Mouse (Mus musculus) midbrain, postnatal 0 days (tissue): ENCODE measurements around the gene Rab31. TPM values are rescaled to one million over a fixed set of nuclear protein-coding genes. Genes with fewer than 3 reads are reported as not detected.

Source experiments
- ATAC-seq: fragments of 200-750 bp; cut with Nextera tagmentation; 2 replicates; pipeline ENCODE4 v1.8.0; 2017; ENCODE audit warnings: moderate number of reproducible peaks, mild to moderate bottlenecking, moderate TSS enrichment, moderate library complexity; ENCODE audit not compliant: low FRiP score
- DNase-seq: peaks from one replicate; pipeline ENCODE4 v3.0.0-alpha.2; 2015; ENCODE audit warnings: low spot score
- H3K27ac ChIP-seq: fragments of 300-500 bp; sonication (generic); 2 replicates; pipeline ENCODE4 v1.5.1; 2014; ENCODE audit warnings: low read depth, mild to moderate bottlenecking, low read length, mixed read lengths
- H3K27me3 ChIP-seq: fragments of 300-500 bp; sonication (generic); 2 replicates; pipeline ENCODE4 v1.6.1; 2014; ENCODE audit warnings: low read length, control low read depth, mixed read lengths; ENCODE audit not compliant: insufficient read depth
- H3K36me3 ChIP-seq: fragments of 300-500 bp; sonication (generic); 2 replicates; pipeline ENCODE4 v1.6.1; 2014; ENCODE audit warnings: low read length, control low read depth, mixed read lengths; ENCODE audit not compliant: insufficient read depth
- H3K4me1 ChIP-seq: fragments of 300-500 bp; sonication (generic); 2 replicates; pipeline ENCODE4 v1.6.1; 2014; ENCODE audit warnings: mild to moderate bottlenecking, control low read depth, antibody characterized with exemption, low read length, mixed read lengths; ENCODE audit not compliant: insufficient read depth
- H3K4me2 ChIP-seq: fragments of 300-500 bp; sonication (generic); 2 replicates; pipeline ENCODE4 v1.6.1; 2014; ENCODE audit warnings: low read depth, mild to moderate bottlenecking, low read length, mixed read lengths; ENCODE audit not compliant: poor library complexity, severe bottlenecking
- H3K4me3 ChIP-seq: fragments of 300-500 bp; sonication (generic); 2 replicates; pipeline ENCODE4 v1.5.1; 2014; ENCODE audit warnings: low read depth, mild to moderate bottlenecking, low read length, moderate library complexity
- H3K9ac ChIP-seq: fragments of 300-500 bp; sonication (generic); replicated peaks from 2 replicates; pipeline ENCODE4 v1.6.1; 2014; ENCODE audit warnings: mild to moderate bottlenecking, low read length, moderate library complexity, mixed read lengths; ENCODE audit not compliant: poor library complexity, severe bottlenecking
- H3K9me3 ChIP-seq: fragments of 300-500 bp; sonication (generic); 2 replicates; pipeline ENCODE4 v1.6.1; 2016; ENCODE audit warnings: low read length, control low read depth
- CTCF ChIP-seq: IDR thresholded peaks from 2 replicates; pipeline ENCODE4 v1.5.1; 2016; ENCODE audit warnings: antibody characterized with exemption, mild to moderate bottlenecking
- WGBS: fragments of 180-500 bp; shearing (Covaris S2); extraction: QIAGEN DNeasy Blood & Tissue Kit; methylation state at CpG from one replicate; pipeline ENCODE4 v1.1.7; 2014; 5-methylcytosine and 5-hydroxymethylcytosine counted together
- polyA plus RNA-seq: library from polyadenylated mRNA; unstranded; fragments of >200 nt; fragmentation: Nextera tagmentation; extraction: Ambion mirVana; gene quantifications from 2 replicates; pipeline ENCODE4 v1.2.1, GENCODE M21; 2015
- total RNA-seq: library from RNA; depleted of rRNA; stranded (reverse); fragments of >200 nt; gene quantifications from 2 replicates; pipeline ENCODE4 v1.2.3, GENCODE M21; 2014

Rab31 gene
- total and polyA plus RNA-seq, 2 experiments from 2014 or later = 67.6 to 88.1 TPM

- DNase-seq (peak; percentile 82), ATAC-seq (peak; percentile 80)
- Histone ChIP-seq H3K9ac (no peak overlapping the region), H3K4me3 (no peak overlapping the region), H3K4me1 (peaks cover 5% of the 10 kb centered on the region), H3K27me3 (no peaks in the 10 kb centered on the region), H3K27ac (peak overlapping the region; percentile 72), H3K36me3 (no peaks in the 10 kb centered on the region), H3K4me2 (no peak overlapping the region), H3K9me3 (no peaks in the 10 kb centered on the region)
- no peak for TF ChIP-seq CTCF
- 36% methylated on average over 13 of the region's 13 CpGs for WGBS
These were observed 70.6 kb downstream of the Rab31 start for GRCm38 (mm10) chr17:65701797-65702566.

- Histone ChIP-seq H3K27me3 (no peaks in the 10 kb centered on the region), H3K4me3 (no peak overlapping the region), H3K9ac (no peak overlapping the region), H3K4me1 (peaks cover 5% of the 10 kb centered on the region), H3K36me3 (no peaks in the 10 kb centered on the region), H3K27ac (peak overlapping the region; percentile 72), H3K9me3 (no peaks in the 10 kb centered on the region), H3K4me2 (no peak overlapping the region)
- no peak for DNase-seq
- 81% methylated on average over 8 of the region's 8 CpGs for WGBS
- ATAC-seq = no peak
- TF ChIP-seq CTCF = no peak
These were observed 71.2 kb downstream of the Rab31 start for GRCm38 (mm10) chr17:65701356-65701755.

DNA sequence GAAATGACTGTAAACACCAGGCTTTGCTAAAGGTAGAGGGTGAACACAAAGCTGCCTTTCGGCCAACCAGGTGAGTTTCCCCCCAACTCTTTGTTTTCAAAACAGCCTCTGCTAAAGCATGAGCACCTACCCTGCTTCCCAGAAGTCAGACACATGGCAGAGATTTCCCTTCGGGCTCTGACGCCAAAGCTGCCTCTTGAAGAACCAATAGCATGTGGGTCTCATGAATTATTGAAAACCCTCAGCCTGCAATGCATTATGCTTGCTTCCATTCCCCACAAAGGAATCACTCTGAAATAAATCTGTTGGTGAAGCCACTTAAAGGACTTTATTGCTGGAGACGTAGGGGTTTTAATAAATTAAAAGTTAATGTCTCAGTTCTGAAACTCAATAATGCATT lies 72.5 kb downstream of the Rab31 start:
- Histone ChIP-seq H3K36me3 (no peaks in the 10 kb centered on the region), H3K9ac (no peak overlapping the region), H3K4me2 (no peak overlapping the region), H3K4me1 (peaks cover 5% of the 10 kb centered on the region), H3K27ac (peak overlapping the region; percentile 51; the same call in 1 of the 2 replicates), H3K4me3 (no peak overlapping the region), H3K9me3 (no peaks in the 10 kb centered on the region), H3K27me3 (no peaks in the 10 kb centered on the region)
- ATAC-seq = peak; percentile 47; the same call in 1 of the 2 replicates
- DNase-seq = peak; percentile 69
- TF ChIP-seq CTCF = no peak
- WGBS = 28% methylated on average over 4 of the region's 4 CpGs

- Histone ChIP-seq H3K4me1 (peaks cover 5% of the 10 kb centered on the region), H3K36me3 (no peaks in the 10 kb centered on the region), H3K4me3 (no peak overlapping the region), H3K27ac (0 out of 2 replicates have a peak overlapping the region, but pooled peaks have one; percentile 6), H3K9me3 (no peaks in the 10 kb centered on the region), H3K4me2 (no peak overlapping the region), H3K27me3 (no peaks in the 10 kb centered on the region), H3K9ac (no peak overlapping the region)
- ATAC-seq = no peak
- WGBS = 78% methylated on average over 12 of the region's 12 CpGs
- no peak for DNase-seq
- no peak for TF ChIP-seq CTCF
These were observed 74.6 kb downstream of the Rab31 start for GRCm38 (mm10) chr17:65697791-65698463.

DNA sequence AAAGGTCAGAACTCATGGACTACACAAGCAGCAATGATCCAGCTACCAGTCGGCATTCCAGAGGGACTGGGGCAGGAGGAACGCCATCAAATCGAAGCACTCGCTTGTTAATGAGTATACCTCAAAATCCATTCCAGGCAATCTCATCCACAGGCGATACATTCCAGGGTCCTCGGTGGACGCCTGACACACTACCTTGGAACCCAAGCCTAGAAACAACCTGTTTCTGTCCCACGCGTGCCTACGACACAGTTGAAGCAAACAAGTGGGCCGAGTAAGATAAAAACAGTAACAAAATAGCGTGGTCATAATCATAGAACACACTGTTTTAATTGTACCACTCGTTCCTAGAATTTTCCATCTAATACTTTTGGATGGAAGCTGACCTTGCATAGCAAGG lies 75.6 kb downstream of the Rab31 start:
- Histone ChIP-seq H3K4me1 (peaks cover 5% of the 10 kb centered on the region), H3K36me3 (no peaks in the 10 kb centered on the region), H3K4me3 (no peak overlapping the region), H3K4me2 (no peak overlapping the region), H3K9me3 (no peaks in the 10 kb centered on the region), H3K27ac (no peak overlapping the region), H3K9ac (no peak overlapping the region), H3K27me3 (no peaks in the 10 kb centered on the region)
- ATAC-seq = no peak
- DNase-seq = no peak
- 94% methylated on average over 13 of the region's 13 CpGs for WGBS
- TF ChIP-seq CTCF = no peak

GRCm38 (mm10) chr17:65692276-65692675 lies 80.3 kb downstream of the Rab31 start:
- H3K4me1 ChIP-seq = no peaks in the 10 kb centered on the region
- no peak for TF ChIP-seq CTCF
- no peaks in the 10 kb centered on the region for H3K36me3 ChIP-seq
- H3K4me2 ChIP-seq = no peak overlapping the region
- H3K9ac ChIP-seq = no peak overlapping the region
- no peaks in the 10 kb centered on the region for H3K27me3 ChIP-seq
- no peak overlapping the region for H3K27ac ChIP-seq
- ATAC-seq = no peak
- H3K4me3 ChIP-seq = no peak overlapping the region
- no peak for DNase-seq
- WGBS = 79% methylated on average over 4 of the region's 4 CpGs
- H3K9me3 ChIP-seq = no peaks in the 10 kb centered on the region
